Mouse (Mus musculus) A20 (cell line): ENCODE measurements around the gene Tex21.

Source experiments
- DNase-seq: peaks from one replicate; pipeline ENCODE4 v3.0.0-alpha.2; 2011; ENCODE audit warnings: low read depth, low spot score

Tex21 gene

DNA sequence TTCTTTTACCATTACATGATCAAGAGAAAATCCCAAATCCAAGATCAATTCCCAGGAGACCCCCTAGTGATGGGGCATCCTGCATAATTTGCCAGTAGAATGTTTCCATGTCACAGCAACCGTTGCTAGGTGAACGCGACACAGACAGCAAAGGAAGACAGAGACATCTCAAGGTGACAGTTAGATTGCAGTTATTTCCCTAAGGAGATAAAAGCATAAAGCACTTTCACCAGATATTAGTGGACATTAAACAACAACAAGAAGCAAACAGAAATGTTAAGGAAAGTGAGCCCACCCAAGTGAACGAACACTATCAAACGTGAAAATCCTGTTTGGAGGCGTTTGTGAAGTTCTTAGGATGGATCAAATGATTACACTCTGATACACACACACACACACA is at the start of gene Tex21:
Tex21 (minus strand) TSS at position 101 of the 400 bp plus-strand sequence.
- no peak for DNase-seq

DNA sequence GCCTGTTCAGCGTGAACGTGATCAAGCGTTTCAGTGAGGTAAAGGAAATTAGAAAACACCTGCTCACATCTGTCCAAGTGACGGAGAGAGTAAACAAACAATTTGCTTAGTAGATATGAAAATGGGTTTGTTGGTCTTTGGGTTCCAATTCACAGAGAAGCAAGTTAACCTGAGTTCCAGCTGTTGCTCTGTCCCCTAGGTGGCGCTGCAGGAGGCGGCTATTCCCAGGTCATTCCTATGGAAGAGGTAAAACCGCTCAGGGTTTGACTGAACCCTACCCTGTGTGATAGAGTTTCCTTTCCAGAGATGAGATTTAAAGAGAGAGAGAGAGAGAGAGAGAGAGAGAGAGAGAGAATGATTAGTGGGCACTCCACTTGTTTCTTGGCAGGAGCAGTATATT is 46.6 kb upstream of the Tex21 start:
- DNase-seq = peak; percentile 41

DNA sequence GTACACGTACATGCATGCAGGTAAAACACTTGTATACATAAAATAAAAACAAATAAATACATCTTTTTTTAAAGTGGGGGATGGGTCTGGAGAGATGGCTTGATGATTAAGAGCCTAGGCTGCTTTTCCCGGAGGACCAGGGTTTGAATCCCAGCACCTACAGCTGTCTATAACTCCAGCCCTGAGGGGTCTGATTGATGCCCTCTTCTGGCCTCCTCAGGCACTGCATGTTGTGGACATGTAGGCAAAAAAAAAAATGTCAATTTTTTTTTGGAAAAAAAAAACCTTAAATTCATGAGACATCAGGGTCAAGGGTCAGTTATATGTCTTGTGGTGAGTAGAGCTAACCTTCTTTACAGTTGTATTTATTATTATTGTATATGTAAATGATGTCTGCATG is 43.7 kb upstream of the Tex21 start:
- DNase-seq = peak; percentile 30

DNA sequence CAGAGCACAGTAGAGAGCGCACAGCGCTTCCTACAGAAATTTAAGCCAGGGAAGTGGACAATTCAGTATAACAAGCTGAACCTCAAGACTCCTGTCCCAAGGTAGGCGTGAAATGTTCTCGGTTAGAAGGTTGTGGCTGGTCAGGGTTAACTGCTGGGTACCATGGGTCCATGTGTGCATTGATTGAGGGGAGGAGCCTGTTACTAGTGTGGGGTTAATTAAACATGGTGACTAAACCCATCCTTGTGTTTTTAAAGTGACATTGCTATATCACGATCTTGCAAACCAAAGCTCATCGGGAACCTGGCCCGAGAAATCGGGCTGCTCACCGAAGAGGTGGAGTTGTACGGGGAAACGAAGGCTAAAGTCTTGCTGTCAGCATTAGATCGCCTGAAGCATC is 42.9 kb upstream of the Tex21 start:
- DNase-seq = no peak

DNA sequence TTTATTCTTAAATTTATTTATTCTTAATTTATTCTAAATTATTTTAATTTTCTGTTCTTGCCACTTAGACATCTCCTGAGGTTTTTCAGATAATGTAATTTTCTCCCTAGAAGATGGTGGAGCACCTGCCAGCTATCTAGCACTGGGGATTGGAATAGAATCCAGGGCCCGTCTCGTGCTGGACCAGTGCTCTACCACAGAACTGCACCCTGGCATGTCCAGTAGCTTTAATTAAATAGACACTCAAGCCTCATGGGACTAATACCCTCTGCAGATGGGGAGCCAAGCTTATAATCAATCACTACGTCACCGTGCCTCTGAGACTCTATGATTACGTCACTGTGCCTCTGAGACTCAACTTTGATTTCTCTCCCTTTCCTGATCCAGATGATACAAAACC is 41.9 kb upstream of the Tex21 start:
- DNase-seq = no peak

DNA sequence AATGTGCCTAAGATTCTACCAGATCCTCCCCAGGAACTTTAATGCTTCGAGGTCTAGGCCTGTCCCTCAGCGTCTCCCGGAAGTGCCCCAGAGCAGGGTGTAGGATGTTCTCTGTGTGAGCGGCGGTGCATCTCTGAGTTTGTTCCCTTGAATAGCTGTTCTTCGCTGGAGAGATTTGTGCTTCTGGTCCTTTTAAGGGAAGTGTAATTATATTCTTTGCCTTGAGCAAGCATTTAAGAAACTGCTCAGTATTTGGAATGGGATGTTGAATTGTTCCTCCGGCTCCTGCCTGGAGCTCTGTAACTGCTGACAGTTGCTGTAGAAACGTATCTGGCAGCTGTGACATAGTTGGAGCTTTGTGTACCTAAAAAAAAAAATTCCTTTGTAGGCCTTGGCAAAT is 41.4 kb upstream of the Tex21 start:
- no peak for DNase-seq

DNA sequence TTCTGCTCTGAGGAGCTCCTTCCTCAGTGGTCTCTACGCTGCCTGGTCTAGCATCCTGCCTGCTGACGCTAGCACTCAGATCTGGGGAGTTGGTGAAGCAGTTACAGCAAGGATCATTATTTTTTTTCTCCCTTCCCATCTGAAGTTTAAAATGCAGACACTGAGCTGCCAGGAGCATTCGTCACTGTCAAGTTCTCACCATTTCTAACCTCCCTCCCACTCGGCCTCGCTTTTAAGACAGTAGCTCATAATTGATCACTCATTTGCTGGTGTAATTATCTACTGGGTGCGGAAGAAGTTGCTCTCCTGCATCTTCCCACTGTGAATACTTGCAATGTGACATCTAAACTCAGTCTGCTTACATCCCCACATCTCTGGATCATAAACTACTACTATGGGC is 38.9 kb upstream of the Tex21 start:
- DNase-seq = no peak

DNA sequence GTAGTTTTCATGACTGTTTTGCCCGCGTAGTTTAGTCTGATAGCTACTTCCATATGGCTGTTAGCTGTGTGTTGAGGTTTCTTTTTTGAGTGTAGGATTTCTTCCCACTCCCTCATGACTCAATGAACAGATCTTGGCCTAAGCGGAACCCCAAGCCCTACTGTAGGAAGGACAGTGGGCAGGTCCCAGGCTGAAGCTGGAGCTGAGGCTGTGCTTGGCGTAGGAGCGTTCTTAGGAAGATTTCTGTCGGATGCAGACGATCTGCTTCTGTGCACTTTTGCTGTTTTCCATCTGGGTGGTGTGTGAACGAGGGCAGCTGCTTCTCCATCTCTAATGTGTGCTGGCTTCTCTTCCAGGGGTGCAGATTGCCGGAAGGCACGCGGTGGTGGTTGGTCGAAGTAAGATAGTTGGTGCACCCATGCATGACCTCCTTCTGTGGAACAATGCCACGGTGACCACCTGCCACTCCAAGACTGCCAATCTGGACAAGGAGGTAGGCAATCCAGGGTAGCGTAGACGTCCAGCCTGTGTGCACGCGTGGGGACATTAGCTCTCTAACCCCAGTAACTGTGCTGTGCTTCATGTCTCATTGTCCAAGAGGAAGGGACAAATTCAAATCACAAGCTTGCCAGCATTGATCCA is 36.1 kb upstream of the Tex21 start:
- DNase-seq = no peak

DNA sequence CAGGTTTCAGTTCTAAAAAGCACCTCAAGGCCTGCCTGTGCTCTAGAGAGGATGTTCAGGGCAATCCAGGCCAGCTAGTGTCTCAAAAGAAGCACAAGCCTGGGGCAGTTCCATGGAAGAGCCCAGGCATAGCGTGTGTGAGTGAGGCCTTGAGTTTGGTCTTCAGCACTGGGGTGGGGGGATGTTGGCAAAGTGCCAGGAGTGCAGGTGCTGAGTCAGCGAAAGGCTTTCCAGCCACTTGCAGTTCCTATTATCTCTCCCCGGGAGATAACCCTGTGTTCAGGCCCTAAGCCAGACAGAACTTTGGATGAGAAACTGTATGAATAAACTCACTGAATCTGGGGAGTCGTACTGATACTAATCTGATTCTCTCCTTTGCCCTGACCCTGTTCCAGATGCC is 35.6 kb upstream of the Tex21 start:
- DNase-seq = no peak

DNA sequence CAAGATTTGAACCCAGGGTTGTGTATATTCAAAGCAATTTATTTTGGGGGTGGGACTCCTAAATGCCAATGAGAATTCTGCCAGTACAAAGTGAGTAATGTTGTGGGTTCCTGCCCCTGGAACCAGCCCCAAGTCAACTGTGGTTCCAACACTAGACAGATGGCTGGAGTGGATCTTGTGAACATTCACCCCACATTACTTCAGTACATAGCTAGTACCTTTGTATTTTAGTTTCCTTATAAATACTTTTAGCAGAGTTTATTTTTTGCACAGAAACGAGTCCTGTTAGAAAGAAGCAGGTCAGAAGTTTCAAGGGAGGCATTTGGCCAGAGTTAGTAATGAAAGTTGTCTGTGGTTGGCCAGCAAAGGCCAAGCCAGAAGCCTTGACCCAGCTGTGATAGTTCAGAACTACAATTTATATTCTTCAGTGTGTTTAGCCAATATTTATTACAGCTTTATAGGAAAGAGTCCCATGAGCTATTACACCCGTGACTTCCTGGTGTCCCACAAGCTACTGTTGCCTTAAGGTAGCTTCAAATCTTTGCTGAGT is 34.6 kb upstream of the Tex21 start:
- no peak for DNase-seq

DNA sequence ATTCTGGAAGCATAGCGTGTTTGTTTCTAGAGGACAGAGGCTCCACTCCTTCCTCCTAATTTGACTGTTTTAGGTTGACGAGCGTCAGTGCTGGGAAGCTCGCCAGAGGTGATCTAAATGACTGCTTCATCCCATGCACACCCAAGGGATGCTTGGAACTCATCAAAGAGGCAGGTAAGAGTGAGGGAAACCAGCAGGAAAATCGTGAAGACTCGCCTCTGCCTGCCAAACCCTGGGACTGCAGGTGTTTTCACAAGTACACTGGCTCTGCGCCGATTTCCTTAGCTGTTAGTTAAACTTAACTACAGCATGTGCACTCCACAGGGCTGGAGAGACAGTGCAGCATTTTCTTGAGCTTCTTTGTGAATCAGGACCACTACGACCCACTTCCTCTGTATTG is 34.0 kb upstream of the Tex21 start:
- no peak for DNase-seq

DNA sequence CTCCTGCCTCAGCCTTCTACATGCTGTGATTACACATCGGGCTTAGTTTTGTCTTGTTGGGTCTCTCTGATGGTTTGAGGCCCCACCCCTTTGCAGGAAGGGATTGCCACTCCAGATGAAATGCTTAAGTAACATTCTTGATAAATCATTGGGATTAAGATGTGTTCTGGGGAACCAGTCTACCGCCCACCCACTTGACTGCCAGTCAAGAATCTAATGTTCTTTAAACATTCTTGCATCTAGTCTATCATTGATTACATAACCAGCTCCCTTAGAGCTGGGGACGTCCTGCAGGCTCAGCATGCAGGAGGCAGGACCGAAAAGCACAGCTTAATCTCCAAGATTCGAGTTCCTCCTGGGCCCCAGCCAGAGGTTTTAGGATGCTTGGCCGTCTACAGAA is 31.7 kb upstream of the Tex21 start:
- DNase-seq = no peak

DNA sequence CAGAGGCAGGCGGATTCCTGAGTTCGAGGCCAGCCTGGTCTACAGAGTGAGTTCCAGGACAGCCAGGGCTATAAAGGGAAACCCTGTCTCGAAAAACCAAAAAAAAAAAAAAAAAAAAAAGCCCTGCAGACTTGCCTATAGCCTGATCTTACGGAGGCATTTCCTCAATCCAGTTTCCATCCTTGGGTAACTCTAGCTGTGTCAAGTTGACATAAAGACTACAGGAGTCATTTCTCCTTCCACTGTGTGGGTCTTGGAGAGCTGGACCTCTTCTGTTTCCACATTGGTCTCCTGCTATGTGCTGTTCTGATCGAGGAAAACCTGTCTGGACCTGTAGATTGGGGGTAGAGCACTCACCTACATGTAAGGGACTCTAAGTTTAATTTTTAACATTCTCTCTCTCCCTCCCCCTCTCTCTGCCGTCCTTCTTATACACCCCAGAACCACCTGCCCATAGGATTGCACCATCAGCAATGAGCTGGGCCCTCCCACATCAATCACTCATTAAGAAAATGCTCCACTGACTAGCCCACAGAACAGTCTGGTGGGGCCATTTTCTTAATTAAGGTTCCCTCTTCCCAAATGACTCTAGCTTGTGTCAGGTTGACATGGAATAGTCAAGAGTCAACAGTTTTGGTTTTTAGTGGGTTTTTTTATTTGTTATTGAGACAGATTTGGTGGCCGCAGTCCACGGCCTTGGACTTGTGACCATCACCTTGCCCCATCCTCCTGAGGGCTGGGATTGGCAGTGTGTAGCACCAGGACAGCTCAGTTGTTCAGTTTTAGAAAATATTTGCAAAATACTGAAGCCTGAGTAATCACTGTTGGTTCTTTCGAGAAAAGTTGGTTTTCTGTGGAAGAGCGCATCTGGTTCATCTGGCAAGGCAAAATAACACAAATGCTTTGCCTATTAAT is 26.3 kb upstream of the Tex21 start:
- no peak for DNase-seq

DNA sequence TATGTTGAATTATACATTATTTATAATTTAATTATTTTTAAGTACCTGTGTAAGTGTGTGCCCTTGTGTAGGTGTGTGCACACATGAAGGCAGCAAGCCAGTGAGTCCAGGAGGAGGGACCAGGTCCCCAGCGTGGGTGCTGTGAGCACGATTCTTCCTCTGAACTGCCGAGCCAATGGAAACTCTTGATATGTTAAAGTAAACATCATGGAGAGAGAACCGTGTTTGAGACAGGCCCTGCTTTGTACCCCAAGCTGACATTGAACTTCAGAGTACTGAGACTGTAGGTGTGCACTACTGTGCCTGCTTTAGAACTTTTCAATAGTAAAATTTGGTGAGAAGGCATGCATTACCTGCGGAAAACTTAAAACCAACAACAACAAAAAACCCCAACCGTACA is 25.0 kb upstream of the Tex21 start:
- DNase-seq = no peak

DNA sequence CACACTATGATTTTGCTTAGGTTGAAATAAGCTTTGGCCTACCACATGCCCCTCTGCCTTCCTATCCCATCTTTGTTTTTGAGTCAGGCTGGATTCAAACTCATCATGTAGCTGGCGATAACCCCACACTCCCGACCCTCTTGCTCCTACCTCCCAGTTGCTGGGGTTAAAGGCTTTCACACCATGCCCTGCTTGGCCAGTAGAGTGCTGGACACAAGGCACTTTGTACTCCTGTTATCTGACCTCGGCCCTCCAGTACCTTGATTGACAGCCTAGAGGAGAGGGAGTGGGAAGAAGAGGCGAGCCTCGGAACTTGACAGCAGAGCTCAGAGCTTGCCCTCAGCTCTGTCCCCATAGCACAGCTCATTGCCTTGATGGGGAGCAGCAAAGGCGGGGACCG is 22.6 kb upstream of the Tex21 start:
- no peak for DNase-seq

DNA sequence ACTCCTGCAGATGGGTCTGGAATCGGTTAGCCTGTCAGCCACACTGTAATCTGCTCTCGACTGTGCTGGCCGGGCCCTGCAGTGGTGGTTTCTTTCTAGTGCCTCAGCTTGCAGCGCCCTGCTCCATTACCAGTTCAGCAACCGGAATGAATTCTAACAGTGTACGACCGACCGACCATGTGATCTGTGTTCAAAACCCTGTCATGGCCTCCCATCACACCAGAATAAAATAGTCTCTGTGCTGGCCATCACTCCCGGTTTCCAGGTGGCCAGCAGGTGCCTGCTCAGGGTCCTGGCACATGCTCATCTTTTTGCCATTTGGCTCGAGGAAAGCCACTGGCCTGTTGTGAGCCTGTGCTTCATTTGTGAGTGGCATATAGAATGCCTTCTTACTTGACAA is 22.1 kb upstream of the Tex21 start:
- no peak for DNase-seq

DNA sequence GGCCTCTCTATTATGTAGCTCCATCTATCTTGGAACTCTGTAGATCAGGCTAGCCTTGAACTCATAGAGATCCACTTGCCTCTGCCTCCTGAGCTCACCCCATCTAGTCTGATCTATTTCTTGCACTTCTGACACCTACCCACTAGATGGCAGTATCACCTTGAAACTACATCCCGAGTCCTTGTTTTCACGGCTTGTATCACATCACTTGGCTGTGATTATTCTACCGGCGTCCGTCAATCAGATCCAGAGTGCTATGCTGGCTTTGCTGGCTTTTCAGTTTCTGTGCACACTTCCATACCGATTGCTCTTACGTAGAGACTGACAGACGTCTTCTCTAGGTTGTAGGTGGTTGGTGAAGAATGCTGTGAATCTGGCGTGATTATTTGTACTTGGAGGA is 20.3 kb upstream of the Tex21 start:
- DNase-seq = peak; percentile 68

DNA sequence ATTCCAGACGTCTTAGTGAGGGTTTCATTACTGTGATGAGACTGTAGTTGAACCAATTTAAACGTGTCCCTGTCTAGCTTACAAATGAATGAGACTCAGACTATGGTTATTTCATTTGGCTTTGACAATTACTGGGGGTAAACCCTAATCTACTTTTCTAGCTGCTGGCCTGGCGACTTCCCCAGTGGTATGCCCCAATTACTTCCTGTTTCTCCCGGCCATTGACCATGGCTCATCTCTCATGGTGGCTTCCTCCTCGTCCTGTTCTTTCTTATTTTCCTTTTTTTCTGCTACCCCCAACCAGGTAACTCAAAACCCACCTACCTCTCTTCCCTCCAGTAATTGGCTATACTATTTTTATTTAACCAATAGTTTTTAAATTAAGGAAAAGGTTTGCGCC is 18.5 kb upstream of the Tex21 start:
- peak; percentile 38 for DNase-seq

DNA sequence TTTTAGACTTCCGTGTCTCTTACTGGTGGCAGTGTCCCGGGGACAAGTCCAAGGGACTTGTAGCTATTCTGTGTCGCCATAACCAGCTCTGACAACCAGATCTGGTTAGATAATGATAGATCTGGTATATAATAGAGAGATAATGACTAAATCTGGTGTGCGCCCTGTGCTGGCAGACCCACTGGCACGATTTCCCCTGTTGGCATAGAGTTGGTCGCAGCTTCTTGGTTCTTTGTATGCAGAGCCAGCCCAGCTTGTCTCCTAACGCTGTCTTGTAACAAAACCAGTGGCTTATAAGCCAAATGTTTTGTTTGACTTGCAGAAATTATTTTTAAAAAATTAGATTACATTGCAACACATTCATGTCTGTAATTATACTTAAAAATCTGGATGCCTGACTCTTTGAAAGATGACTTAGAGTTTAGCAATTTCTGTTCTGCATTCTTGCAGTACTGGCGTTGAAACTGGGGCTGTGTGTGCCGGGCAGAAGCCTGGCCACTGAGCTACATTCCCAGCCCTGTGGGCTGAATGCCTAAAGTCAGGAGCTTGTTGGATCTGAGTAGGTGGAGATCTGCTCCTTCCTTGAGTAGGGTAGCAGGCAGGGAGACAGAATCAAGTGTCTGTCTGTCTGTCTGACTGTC is 17.9 kb upstream of the Tex21 start:
- no peak for DNase-seq

DNA sequence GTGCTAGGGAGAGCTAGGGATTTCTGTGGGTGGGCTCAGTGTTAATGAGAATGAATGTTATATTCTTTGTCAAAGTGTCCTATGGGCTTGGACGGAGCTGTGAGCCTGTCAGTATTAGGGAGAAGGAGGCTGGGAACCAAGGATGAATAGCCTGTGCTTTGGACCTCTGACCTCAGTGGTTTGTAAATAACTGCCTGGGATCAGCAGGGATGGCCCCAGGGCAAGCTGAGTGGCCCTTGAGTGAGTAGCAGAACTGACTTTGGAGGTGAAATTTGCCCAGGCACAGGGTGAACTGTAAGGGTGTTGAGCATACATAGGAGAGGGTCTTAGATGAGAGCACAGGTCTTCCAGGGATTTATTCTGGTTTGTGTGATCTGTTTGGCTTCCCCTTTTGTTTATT is 17.3 kb upstream of the Tex21 start:
- no peak for DNase-seq

DNA sequence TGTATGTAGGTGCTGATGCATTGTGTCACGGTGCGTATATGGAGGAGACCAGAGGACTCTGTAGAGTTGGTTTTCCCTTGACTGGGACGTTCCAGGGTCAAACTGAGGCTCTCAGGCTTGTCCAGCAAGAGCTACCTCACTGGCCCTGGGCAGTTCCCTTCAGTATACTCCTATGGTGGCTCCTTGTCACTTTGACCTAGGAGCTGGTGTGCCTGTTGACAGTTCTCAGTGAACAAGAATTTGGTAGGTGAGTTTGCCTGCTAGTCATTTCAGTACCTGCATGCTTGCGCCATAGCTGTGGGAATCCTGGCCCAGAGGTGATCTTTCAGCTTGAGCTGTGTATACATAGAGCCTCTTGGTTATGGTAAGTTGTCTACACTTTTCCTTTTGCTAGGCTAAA is 16.4 kb upstream of the Tex21 start:
- no peak for DNase-seq

DNA sequence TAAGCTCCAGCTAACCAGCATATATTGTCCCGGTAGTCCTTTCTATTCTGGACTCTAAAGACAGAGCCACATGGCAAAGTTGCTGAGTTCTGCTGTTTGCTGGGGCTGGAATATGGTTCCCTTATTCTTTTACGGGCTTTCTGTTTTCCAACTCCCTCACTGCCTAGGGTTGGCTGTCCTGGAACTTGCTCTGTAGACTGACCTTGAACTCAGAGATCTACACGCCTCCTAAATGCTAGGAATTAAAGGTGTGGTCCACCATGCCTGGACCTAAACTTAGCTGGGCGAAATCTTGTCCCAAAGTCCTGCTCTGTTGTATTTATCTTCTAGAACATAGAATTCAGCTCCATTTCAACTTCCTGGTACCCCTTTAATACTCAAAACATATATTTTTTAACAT is 15.0 kb upstream of the Tex21 start:
- no peak for DNase-seq

DNA sequence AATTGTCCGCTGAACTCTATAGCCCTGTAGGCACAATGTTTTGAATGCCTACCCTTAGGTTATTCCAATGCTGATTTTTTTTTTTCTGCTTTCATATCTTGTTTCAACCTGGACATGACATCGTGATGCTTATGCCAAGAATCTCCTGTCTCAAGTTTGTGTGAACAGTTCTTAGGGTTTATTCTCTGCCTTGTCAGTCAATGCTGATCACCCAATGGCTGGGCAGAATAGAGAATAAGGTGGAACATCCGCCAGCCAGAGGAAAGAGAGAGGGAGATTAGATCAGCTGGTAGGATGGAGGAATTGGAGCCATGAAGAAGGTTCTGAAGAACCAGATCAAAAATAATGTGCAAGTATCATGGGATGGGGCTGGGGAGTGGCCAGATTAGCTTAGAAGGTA is 14.1 kb upstream of the Tex21 start:
- no peak for DNase-seq
